Mouse (Mus musculus) cerebellum, adult (tissue): ENCODE data around the gene St8sia1.

ENCODE experiments used
- ATAC-seq: cut with Nextera tagmentation; 2 replicates; pipeline ENCODE4 v1.9.2; 2017; ENCODE audit warnings: mild to moderate bottlenecking, moderate library complexity, mixed read lengths; ENCODE audit not compliant: insufficient number of reproducible peaks, low FRiP score, low TSS enrichment

The St8sia1 gene

GRCm38 (mm10) chr6:142799704-142800374, 164.4 kb downstream of the St8sia1 start:
- ATAC-seq = no peak

GRCm38 (mm10) chr6:142798837-142799236, 165.4 kb downstream of the St8sia1 start:
- ATAC-seq = no peak

GRCm38 (mm10) chr6:142797996-142798395, 166.3 kb downstream of the St8sia1 start:
- no peak for ATAC-seq

DNA sequence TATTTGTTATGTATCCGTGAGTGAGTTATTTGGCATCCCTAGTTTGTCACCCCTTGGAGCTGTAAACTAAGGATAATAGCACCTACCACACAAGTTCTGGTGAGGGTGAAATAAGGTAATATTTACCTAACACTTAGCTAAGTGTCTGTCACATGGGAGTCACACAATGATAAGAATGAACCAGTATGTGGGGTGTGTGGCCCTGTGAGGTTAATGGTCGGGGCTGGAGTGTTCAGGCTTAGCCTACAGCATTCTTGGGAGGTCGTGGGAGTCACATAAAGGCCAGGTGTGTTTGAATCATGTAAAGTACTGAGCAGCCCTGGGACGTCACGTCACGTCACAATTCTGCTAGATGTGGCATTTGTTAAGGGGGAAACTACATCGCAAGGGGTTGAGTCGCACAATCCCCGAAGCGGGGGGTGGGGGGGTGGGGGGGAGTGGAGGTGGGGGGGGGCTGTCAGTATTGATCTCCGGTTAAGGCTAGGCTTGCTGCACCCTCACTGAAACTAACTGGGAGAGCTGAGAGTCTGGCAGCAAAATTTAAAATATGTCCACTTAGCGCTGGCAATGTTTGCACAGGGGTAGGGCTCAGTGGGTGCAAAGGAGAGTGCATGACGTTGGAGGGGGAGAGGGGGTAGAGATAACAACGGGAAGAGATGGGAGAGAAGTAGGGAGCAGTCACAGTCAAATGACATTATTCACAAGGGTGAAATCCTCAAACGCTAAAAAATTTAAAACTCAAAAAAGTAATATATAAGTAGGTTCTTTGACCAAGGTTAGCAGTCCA, 168.4 kb downstream of the St8sia1 start:
- ATAC-seq = no peak

- no peak for ATAC-seq
Measured at GRCm38 (mm10) chr6:142795087-142795486, 169.2 kb downstream of the St8sia1 start.

DNA sequence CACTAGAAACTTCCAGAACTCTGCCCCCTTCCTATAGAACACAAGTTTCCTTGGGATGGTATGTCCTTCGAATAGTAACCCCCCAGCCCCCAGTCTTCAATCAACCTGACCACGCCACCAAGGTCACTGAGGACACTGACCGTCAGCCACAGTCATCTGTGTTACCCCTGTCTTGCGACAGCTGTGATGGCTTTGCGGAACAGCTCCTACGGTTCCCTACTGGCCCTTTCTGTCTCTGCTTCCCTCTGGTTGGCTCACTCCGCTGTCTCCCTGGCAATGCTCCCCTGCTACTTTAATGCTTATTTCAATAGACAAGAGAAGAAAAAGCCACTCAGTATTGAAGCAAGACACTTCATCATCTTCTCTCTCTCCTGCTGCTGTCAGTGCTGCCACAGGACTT, 170.8 kb downstream of the St8sia1 start:
- ATAC-seq = no peak

GRCm38 (mm10) chr6:142792241-142792968, 171.8 kb downstream of the St8sia1 start:
- no peak for ATAC-seq

GRCm38 (mm10) chr6:142789736-142790135, 174.5 kb downstream of the St8sia1 start:
- ATAC-seq = no peak

DNA sequence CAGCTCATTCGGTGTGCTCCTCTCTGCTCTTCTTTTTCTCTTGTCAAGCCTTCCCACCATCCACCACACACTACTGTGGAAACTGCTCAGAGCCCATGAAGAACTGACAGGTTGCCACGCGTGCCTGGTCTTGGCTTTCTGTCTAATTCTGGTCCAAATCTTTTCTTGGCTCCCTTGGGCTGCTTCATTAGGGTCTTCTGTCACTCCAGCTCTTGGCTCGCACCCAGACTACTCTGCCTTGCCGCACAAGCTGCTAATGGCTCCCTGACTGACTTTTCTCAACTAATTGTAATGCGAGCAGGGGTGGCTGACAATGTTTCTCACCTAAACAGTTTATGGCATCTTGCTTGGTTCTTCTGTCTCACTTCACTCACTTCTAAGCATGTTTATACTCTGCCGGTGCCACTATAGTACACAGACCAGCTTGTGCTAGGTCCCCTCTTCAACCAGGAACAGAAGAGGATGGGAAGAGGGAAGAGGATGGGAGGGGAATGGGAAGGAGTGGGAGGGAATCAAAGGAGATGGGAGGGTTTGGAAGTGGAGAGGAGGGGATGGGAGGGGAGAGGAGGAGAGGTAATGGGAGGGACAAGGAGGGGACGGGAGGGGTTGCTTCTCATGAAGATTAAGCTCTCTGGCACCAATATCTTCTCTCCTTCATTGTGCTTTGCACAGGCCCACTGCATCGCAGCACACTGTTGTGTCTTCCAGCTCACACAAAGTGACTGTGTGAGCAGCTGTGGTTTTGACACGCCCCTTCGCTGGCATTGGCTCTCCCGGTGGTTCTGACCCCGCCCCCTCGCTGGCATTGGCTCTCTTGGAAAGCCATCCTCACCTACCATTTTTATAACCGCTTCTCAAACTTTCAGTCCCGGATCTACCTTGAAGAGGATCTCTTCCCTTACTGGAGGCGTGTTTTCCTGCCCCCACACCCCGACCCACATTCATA, 175.9 kb downstream of the St8sia1 start:
- ATAC-seq = no peak

- no peak for ATAC-seq
Measured at GRCm38 (mm10) chr6:142786106-142786505, 178.1 kb downstream of the St8sia1 start.

- 0 out of 2 replicates have a peak, but pooled peaks have one; percentile 60 for ATAC-seq
Measured at GRCm38 (mm10) chr6:142785343-142785742, 178.9 kb downstream of the St8sia1 start.

DNA sequence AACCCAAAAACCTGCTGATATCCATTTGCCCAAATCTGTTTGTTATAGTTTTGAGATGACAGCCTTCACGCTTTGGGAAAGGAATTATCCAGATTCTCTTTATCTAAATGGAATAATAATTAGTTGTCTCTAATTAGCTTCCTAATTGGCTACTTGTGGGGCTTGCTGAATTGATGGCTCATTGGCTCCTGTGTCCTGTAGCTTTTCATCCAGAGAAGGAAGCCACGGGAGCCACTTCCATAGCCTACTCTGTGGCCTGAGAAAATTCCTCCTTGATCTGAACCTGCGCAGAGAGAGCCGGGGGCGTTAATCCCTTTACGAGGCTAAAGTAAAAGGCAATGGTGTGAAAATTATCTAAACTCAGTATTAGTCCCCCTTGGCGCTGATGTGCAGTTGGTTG, 183.0 kb downstream of the St8sia1 start:
- ATAC-seq = no peak

- ATAC-seq = no peak
Measured at GRCm38 (mm10) chr6:142780574-142781033, 183.6 kb downstream of the St8sia1 start.

- ATAC-seq = no peak
Measured at GRCm38 (mm10) chr6:142779812-142780573, 184.3 kb downstream of the St8sia1 start.

DNA sequence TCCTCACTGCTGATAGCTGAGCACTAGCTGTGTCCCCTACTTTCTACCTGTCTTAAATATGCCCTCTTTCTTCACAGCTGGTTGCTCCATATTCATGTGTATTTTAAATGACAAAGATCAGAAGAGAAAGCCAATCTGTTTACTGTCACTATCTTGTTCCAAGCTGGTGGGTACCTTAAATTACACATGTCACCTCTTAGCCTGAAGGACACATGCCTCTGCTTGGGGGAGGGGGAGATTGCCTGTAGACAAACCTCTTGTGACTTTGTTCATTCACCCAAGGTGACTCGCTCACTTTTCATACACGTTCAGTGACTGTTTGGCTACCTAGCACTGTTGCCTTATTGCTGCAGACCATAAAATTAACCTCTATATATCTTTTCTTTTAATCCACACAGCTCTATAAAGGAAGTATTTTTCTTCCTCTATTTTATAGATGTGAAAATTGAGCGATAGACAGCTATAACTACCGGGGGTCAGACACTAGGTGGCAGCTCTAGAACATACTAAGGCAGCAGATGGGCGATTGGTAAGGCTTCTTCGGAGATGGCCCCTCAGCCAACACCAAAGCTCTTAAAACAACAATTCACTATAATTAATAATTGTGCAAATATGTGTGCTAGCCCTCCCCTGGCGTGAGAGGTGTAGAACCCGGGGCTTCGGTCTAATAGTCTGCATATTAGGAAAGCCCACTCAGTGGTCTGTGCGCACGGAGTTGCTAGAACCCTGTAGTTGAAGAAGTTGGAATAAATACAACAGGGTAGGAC, 185.0 kb downstream of the St8sia1 start:
- peak; percentile 73; the same call in 1 of the 2 replicates for ATAC-seq

GRCm38 (mm10) chr6:142776935-142777334, 187.3 kb downstream of the St8sia1 start:
- ATAC-seq = no peak

DNA sequence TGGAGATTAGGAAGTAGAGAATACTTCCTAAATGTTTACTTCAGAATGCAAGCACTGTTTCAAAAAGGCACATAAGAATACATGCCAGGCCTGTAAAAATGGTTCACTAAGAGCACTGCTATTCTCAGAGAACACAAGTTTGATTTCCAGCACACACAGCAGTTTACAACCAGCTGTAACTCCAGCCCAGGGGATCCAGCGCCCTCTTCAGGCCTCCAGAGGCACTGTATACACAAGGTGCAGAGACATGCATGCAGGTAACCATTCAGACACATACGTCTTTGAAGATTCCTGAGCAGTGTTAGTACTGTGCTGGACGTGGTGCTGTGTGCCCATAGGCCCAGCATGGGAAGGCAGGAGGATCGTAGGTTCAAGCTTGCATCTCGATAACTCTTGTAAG, 190.7 kb downstream of the St8sia1 start:
- ATAC-seq = no peak

DNA sequence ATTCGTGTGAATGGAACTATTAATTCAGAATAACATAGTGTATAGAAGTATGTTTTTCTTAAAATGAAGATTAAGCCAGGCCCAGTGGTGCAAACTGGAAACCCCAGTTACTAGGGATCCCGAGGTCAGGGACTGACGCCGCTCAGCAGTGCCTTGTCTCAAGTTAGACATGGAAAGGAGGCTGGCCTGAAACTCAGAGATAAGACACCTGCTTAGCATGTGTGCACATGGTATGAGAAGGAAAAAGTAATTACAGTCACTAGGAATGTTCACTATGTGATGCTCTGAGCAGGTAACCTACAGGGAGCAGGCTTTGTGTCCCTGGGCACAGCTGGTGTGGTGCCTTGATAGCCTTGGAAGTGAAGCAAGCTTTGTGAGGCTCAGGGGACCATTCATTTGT, 192.6 kb downstream of the St8sia1 start:
- no peak for ATAC-seq
